ENCODE assay signal across 17 mouse cellular contexts in genomic region chr7:25079496-25080026, GRCm38 (mm10). TPM values are rescaled to one million over a fixed set of nuclear protein-coding genes. Genes with fewer than 3 reads are reported as not detected.
DNase-seq lines count a peak whose midpoint lies in the region; ATAC-seq and TF ChIP-seq lines count a peak whose summit lies in the region.
"Had no signal": no experiment of that assay in that cellular context is flagged by ENCODE, and none has a peak within 500 bp of the region (broad histone marks: within the 10 kb centered on the region; RNA-seq: fewer than 3 reads in every experiment).

No protein-coding gene starts in this region.

- H3K4me1 ChIP-seq in kidney, adult 2 months (ENCODE audit: control insufficient read depth, insufficient read depth, low read length): peaks cover 15% of the 10 kb centered on the region; the same call in 1 of the 2 replicates
- peaks cover 19% of the 10 kb centered on the region for H3K4me1 ChIP-seq in kidney, embryonic 16.5 days (ENCODE audit: insufficient read depth, low read length)
- H3K4me1 ChIP-seq in embryonic facial prominence, embryonic 13.5 days: peaks cover 20% of the 10 kb centered on the region
- peaks cover 60% of the 10 kb centered on the region for H3K4me1 ChIP-seq in liver, embryonic 13.5 days (replicated peaks)

- 73% methylated on average over 12 of the region's 12 CpGs for WGBS in kidney, adult 2 months
- 73% methylated on average over 12 of the region's 12 CpGs for WGBS in kidney, embryonic 16.5 days
- WGBS in embryonic facial prominence, embryonic 13.5 days: 81% methylated on average over 12 of the region's 12 CpGs
- WGBS in liver, embryonic 13.5 days (ENCODE audit: insufficient replicate concordance): 72% methylated on average over 12 of the region's 12 CpGs

- H3K9ac ChIP-seq in kidney, embryonic 16.5 days (replicated peaks; ENCODE audit: low read length): no peak overlapping the region
- H3K9ac ChIP-seq in embryonic facial prominence, embryonic 13.5 days: peak overlapping the region; percentile 94; the same call in 1 of the 2 replicates
- peak overlapping the region; percentile 97; the same call in 1 of the 2 replicates for H3K9ac ChIP-seq in liver, embryonic 13.5 days
- H3K9ac ChIP-seq: embryonic facial prominence, embryonic 15.5 days; heart, embryonic 15.5 days; hindbrain, embryonic 15.5 days had no signal

- no peak overlapping the region for H3K4me2 ChIP-seq in kidney, embryonic 16.5 days (replicated peaks; ENCODE audit: low read depth, low read length)
- H3K4me2 ChIP-seq in embryonic facial prominence, embryonic 13.5 days: no peak overlapping the region
- peak overlapping the region; percentile 82 for H3K4me2 ChIP-seq in liver, embryonic 13.5 days
- H3K4me2 ChIP-seq: embryonic facial prominence, embryonic 15.5 days; heart, embryonic 15.5 days had no signal

- H3K27me3 ChIP-seq in kidney, adult 2 months (replicated peaks; ENCODE audit: control insufficient read depth, insufficient read depth, low read length): no peaks in the 10 kb centered on the region
- H3K27me3 ChIP-seq in kidney, embryonic 16.5 days (ENCODE audit: insufficient read depth, low read length): no peaks in the 10 kb centered on the region
- H3K27me3 ChIP-seq in embryonic facial prominence, embryonic 13.5 days: no peaks in the 10 kb centered on the region
- no peaks in the 10 kb centered on the region for H3K27me3 ChIP-seq in liver, embryonic 13.5 days
- H3K27me3 ChIP-seq: embryonic facial prominence, embryonic 15.5 days; heart, embryonic 15.5 days; hindbrain, embryonic 15.5 days had no signal

- TF ChIP-seq CTCF in kidney, adult 2 months (conservative IDR thresholded peaks at IDR 0.05; ENCODE audit: insufficient read depth, insufficient read length, low read depth, low read length): no peak

- H3K9me3 ChIP-seq in kidney, embryonic 16.5 days (ENCODE audit: low read length): no peaks in the 10 kb centered on the region
- H3K9me3 ChIP-seq in embryonic facial prominence, embryonic 13.5 days: no peaks in the 10 kb centered on the region
- H3K9me3 ChIP-seq in liver, embryonic 13.5 days (replicated peaks): no peaks in the 10 kb centered on the region
- H3K9me3 ChIP-seq: embryonic facial prominence, embryonic 15.5 days; heart, embryonic 15.5 days; hindbrain, embryonic 15.5 days had no signal

- peak; percentile 56 for DNase-seq in cerebellum, adult 11-12 months
- DNase-seq in cerebellum, postnatal 10 days: no peak
- DNase-seq in kidney, adult 2 months: peak; percentile 61
- DNase-seq in liver, embryonic 13.5 days: no peak
- no peak for DNase-seq in gastrocnemius, postnatal 4 days (ENCODE audit: low spot score in 2 of 2)
- DNase-seq in lung, postnatal 10 days: no peak
- DNase-seq: gastrocnemius, postnatal 14 days; lung, postnatal 14 days; right cerebral cortex, postnatal 14 days; thymus, adult 2 months had no signal

- peaks cover 8% of the 10 kb centered on the region for H3K36me3 ChIP-seq in kidney, adult 2 months (ENCODE audit: control insufficient read depth, insufficient read depth, low read length)
- peaks cover 51% of the 10 kb centered on the region for H3K36me3 ChIP-seq in kidney, embryonic 16.5 days (ENCODE audit: insufficient read depth, low read length)
- H3K36me3 ChIP-seq in embryonic facial prominence, embryonic 13.5 days: peaks cover 54% of the 10 kb centered on the region
- H3K36me3 ChIP-seq in liver, embryonic 13.5 days: peaks cover 55% of the 10 kb centered on the region

- no peak overlapping the region for H3K4me3 ChIP-seq in kidney, adult 2 months (ENCODE audit: insufficient read depth, low read depth, low read length)
- H3K4me3 ChIP-seq in kidney, embryonic 16.5 days (ENCODE audit: low read length): no peak overlapping the region
- no peak overlapping the region for H3K4me3 ChIP-seq in embryonic facial prominence, embryonic 13.5 days
- H3K4me3 ChIP-seq in liver, embryonic 13.5 days (replicated peaks): peak overlapping the region; percentile 81; the same call in 1 of the 2 replicates
- H3K4me3 ChIP-seq: embryonic facial prominence, embryonic 15.5 days; heart, embryonic 15.5 days; hindbrain, embryonic 15.5 days had no signal

- H3K27ac ChIP-seq in kidney, adult 2 months (ENCODE audit: insufficient read depth, low read depth, low read length): no peak overlapping the region
- no peak overlapping the region for H3K27ac ChIP-seq in kidney, embryonic 16.5 days (ENCODE audit: low read length)
- no peak overlapping the region for H3K27ac ChIP-seq in embryonic facial prominence, embryonic 13.5 days
- no peak overlapping the region for H3K27ac ChIP-seq in liver, embryonic 13.5 days
- H3K27ac ChIP-seq: embryonic facial prominence, embryonic 15.5 days; heart, embryonic 15.5 days; hindbrain, embryonic 15.5 days; kidney, postnatal 0 days had no signal

- no peak for ATAC-seq in kidney, embryonic 16.5 days (ENCODE audit: low FRiP score, low TSS enrichment)
- no peak for ATAC-seq in embryonic facial prominence, embryonic 13.5 days (ENCODE audit: insufficient number of reproducible peaks, insufficient read depth, low FRiP score, low TSS enrichment, low read depth)
- no peak for ATAC-seq in liver, embryonic 13.5 days (ENCODE audit: low read depth)
- ATAC-seq: forebrain, embryonic 16.5 days had no signal

- no peak for TF ChIP-seq POLR2A in kidney, adult 2 months (IDR thresholded peaks at IDR 0.05; ENCODE audit: low read depth, low read length)

RNA-seq across cellular contexts. Expression of gene Zfp574, which starts 7.2 kb away (rescaled TPM):
- 20.6 and 27.0 TPM in 2 replicates for polyA plus RNA-seq in kidney, adult 2 months (2012; rRNA removed)
- polyA plus RNA-seq in kidney, embryonic 16.5 days (2015; fragmentation: Nextera tagmentation; extraction: Ambion mirVana): 37.7 and 44.1 TPM in 2 replicates
- polyA plus RNA-seq in embryonic facial prominence, embryonic 13.5 days (2015; fragmentation: Nextera tagmentation; extraction: Ambion mirVana): 33.7 and 36.3 TPM in 2 replicates
- polyA plus RNA-seq in liver, embryonic 13.5 days (2015; fragmentation: Nextera tagmentation; extraction: Ambion mirVana): 9.7 and 11.1 TPM in 2 replicates
- 10 to 100 TPM; 10.7 to 11.4 TPM for total RNA-seq in gastrocnemius, postnatal 4 days (2021)

RNA-seq across cellular contexts. Expression of gene Grik5, which starts 7.4 kb away (rescaled TPM):
- 17.1 and 24.3 TPM in 2 replicates for polyA plus RNA-seq in kidney, adult 2 months (2012; rRNA removed)
- polyA plus RNA-seq in kidney, embryonic 16.5 days (2015; fragmentation: Nextera tagmentation; extraction: Ambion mirVana): 5.1 and 6.3 TPM in 2 replicates
- 9.8 and 11.2 TPM in 2 replicates for polyA plus RNA-seq in embryonic facial prominence, embryonic 13.5 days (2015; fragmentation: Nextera tagmentation; extraction: Ambion mirVana)
- 0.86 and 1.0 TPM in 2 replicates for polyA plus RNA-seq in liver, embryonic 13.5 days (2015; fragmentation: Nextera tagmentation; extraction: Ambion mirVana)
- 10 to 100 TPM; 14.6 to 17.1 TPM for total RNA-seq in gastrocnemius, postnatal 4 days (2021)

Comparison
In these comparisons a context has a peak if more than half of its experiments do, and no peak if none do; other contexts are left out.
1. DNase-seq: peak in cerebellum, adult 11-12 months (single experiment) and kidney, adult 2 months (single experiment); none in cerebellum, postnatal 10 days (0 of 2), liver, embryonic 13.5 days (single experiment), gastrocnemius, postnatal 4 days (0 of 2) and lung, postnatal 10 days (single experiment).